Mouse (Mus musculus) heart, postnatal 0 days (tissue): ENCODE measurements around the gene Gpx1.

ENCODE experiments used
- CTCF ChIP-seq: IDR thresholded peaks from 2 replicates; pipeline ENCODE4 v1.5.1; 2016; ENCODE audit warnings: antibody characterized with exemption, control low read depth, low read depth
- EP300 ChIP-seq: IDR thresholded peaks from 2 replicates; pipeline ENCODE4 v1.6.1; 2016; ENCODE audit warnings: antibody characterized with exemption, low read depth

- TF ChIP-seq EP300 (no peak), CTCF (no peak)
Measured at GRCm38 (mm10) chr9:108348290-108348680, 9.6 kb downstream of the Gpx1 start.
